Mouse (Mus musculus) gastrocnemius, postnatal 4 days (tissue): ENCODE measurements around the gene Prpf19. TPM values are rescaled to one million over a fixed set of nuclear protein-coding genes. Genes with fewer than 3 reads are reported as not detected.
A peak's percentile ranks its signal among the peaks of the same experiment; 100 is the strongest.

ENCODE experiments used
- DNase-seq, 2 experiments: peaks; one replicate each; pipeline ENCODE4 v3.0.0; 2021 to 2022; ENCODE audit warnings: low spot score in 2 of 2, mixed read lengths in 2 of 2
- total RNA-seq, 2 experiments: library from RNA; stranded (reverse); gene quantifications; 2 replicates each; pipeline ENCODE4 v1.2.3; 2021

The Prpf19 gene
- total RNA-seq, 2 experiments from 2014 or later = 313 to 325 TPM

- no peak for DNase-seq
Observed at GRCm38 (mm10) chr19:10892201-10892600, 2.8 kb upstream of the Prpf19 start.

DNA sequence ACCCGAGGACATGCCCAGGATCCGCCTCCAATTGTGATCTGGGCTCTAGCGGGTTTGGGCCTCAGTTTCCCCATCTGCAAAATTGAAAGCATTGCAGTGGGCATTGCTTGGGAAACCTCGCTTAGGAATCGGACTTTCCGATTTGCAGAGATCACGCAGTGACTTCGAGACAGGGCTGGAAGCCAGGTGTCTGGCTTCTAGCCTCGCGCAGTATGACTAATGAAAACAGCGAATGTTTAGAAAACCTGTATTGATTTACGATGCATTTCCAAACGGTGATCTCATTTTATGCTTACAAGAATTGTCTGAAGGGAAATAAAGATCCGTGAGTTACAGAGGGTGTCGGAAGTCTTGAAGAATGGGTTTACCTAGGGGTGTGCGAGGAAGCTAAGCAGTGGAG, 677 bp downstream of the Prpf19 start:
- peak in 1 of 2 experiments; percentile 40 for DNase-seq

DNA sequence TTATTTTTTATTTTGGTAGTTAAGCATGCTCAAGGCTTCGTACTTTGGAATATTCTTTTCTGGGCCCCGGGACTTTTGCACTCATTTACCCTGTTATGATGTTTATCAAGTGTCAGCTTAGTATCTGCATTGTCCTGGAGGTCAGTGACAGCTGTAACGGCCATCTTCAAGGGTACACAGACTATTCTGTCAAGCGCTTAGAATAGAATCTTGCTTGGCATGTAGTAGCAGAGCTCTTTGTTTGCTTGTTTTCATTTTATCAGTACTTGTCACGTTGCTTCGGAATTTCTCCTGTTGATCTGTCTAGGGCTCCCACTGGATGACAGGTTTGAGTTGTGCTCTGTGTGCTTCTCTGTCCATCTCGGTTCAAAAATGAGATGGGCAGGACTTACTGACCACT, 1.8 kb downstream of the Prpf19 start:
- DNase-seq = no peak

GRCm38 (mm10) chr19:10897491-10897890, 2.5 kb downstream of the Prpf19 start:
- DNase-seq = no peak

GRCm38 (mm10) chr19:10900315-10900714, 5.3 kb downstream of the Prpf19 start:
- peak in 1 of 2 experiments; percentile 45 for DNase-seq

DNA sequence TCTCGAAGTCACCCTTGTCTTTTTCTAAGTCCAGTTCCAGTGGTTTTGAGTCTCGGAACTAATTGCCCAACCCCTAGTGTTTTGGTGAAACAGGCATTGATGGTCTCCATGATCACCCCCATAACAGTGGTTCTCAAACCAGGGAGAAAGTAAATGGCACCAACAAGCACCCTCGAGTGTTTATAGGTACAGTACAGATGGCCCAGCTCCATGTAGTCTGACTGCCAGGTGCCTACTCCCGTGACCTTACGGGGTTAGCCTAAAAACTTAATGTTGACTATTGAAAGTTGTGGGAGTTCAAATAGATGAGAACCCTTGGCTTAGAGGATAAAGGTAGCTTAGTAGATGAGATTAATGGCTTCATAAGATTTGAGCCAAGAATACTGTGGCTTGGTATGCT, 6.0 kb downstream of the Prpf19 start:
- DNase-seq = no peak

DNA sequence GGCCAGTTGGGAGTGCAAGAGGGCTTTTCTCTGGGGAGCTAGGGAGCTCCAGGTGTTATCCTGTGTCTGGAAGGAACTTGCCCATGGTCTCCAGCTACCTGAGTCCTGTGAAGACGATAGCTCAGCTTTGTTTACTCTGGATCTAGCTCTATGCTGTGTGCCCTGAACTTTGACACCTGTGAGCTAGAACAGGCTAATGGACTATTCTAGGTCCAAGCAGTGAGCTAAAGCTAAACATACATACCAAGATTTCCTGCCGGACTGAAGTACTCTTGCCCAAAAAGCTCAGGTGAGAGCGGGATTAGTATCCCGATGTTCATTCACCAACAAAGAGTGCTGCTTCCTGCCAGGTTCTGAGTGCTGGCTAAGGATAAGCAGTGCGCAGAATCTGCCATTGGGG, 9.5 kb downstream of the Prpf19 start:
- no peak for DNase-seq

DNA sequence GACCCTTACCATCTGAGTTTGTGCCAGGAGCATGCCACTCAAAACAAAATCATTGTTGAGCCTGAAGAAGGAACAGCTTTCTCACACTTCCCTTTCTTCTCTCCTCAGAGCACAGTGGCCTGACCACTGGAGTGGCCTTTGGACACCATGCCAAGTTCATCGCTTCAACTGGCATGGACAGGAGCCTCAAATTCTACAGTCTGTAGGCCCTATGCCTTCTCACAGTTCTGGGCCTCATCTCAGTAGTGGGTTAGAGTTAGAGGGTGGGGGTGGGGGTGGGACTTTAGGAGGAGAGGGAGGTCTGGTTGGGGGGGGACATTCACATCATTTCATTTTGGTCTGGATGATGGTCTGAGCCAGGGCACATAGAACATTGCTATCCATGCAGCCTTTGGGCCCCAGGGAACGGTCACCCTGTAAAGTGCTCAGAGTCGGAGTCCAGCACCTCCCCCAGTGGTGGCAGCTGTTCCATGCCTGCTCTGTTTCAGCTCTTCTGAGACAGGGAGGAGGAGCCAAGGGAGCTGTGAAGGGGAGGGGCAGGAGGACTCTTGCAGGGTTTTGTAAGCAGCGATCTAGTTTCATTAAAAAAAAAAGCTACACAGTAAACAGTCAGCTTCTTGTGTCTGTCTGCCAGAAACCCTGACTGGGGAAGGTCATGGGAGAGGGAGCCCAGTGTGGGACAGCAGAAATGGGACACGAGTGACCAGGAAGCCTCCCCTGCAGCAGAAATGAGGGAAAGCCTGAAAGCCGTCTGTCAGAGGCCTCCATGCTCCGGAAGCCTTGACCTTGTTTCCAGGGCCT, 10.1 kb downstream of the Prpf19 start:
- peak in 1 of 2 experiments; percentile 63 for DNase-seq

DNA sequence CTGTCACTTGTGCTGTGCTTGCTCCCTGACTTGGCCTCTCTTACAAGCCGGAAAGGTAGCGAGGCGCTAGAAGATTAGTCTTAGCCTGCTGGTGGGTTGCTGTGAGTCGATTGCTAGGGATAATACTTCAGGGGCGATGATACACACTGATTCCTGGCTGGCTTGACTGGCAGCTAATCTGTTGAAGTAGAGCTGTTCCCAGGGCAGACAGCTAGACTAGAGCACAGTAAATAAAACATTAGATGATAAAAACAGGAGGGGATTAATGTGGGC, 10.6 kb downstream of the Prpf19 start:
- no peak for DNase-seq

- peak in 1 of 2 experiments; percentile 50 for DNase-seq
Observed at GRCm38 (mm10) chr19:10907891-10908290, 12.9 kb downstream of the Prpf19 start.

GRCm38 (mm10) chr19:10909087-10909721, 14.2 kb downstream of the Prpf19 start:
- DNase-seq = no peak

- DNase-seq = no peak
Observed at GRCm38 (mm10) chr19:10914291-10914690, 19.3 kb downstream of the Prpf19 start.

- no peak for DNase-seq
Observed at GRCm38 (mm10) chr19:10914870-10915269, 19.8 kb downstream of the Prpf19 start.

DNA sequence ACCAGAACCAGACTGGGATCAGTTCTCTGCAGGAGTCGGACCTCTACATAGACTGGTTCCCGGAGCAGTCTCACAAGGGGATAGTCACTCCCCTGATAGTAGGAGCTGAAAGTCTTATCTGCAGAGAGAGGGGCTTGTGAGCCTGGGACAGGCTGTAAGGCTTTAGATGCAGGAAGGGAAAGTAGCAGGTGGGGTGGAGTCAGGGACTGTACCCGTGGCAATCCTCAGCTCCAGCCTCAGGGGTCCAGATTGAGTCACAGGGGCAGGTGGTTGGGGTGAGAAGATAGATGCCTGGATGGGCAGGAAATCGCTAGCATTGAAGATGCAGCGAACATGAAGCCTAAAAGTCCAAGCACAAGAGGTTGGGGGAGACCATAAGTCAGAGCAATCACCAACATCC, 21.5 kb downstream of the Prpf19 start:
- DNase-seq = no peak

- DNase-seq = no peak
Observed at GRCm38 (mm10) chr19:10918321-10918991, 23.4 kb downstream of the Prpf19 start.

GRCm38 (mm10) chr19:10920532-10920931, 25.5 kb downstream of the Prpf19 start, which contains the start of gene Zp1:
Gene Zp1, minus strand, starts transcription at chr19:10920632.
- DNase-seq = no peak

DNA sequence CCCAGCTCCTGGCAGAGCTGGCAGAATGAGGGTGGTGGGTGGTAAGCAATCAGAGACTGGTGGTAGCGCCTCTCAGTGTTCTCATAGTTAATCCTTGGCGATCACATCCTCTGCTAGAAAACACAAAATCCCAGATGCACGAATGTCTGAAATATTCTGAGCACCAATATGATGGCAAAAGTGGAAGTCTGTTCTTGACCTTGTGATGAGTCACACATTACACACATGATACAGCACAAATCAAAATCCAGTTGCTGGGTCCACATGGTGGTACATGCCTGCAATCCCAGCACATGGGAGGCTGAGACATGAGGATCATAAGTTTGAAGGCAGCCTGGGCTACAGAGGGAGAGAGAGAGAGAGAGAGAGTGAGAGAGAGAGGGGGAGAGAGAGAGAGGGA, 26.0 kb downstream of the Prpf19 start:
- DNase-seq = no peak

GRCm38 (mm10) chr19:10924220-10924619, 29.2 kb downstream of the Prpf19 start:
- DNase-seq = no peak

DNA sequence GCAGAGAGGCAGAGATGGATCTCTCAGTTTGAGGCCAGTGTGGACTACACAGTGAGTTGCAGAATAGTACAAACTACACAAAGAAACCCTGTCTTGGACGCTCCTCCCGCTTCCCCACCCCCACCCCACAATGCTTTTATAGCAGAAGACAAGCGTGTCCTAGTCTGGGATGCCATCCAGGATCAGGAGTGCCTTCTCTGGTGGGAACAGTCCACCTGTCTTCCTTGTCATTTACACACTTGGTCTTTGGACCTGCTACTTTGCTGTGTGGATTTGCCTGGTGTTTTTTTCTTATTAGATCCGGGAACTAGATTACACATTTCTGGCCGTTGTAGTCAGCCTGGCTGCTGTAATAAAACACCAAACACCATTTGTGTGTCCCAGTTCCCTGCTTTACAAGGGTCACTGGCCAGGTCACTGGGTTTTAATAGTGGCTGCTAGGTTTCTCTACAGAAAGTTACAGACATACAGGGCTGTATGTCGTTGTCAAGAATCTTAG, 31.1 kb downstream of the Prpf19 start:
- no peak for DNase-seq

DNA sequence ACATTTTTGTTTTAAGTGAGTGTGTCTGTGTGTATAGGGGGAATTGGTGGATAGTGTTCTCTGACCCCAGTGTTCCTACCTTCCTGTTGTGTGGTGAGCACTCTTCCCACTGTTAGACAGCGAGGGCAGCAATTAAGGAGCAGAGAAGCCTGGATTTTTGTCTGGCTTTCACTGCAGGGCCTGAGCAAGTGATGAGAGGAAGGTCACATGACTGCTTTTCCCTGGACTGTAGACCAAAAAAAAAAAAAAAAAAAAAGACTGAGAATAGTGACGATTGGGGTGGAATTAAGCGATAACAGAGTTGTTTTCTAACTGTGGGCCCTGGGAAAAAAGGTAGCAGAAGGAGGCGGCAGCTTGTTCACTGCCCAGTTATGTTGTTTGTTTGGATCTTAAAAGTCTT, 31.6 kb downstream of the Prpf19 start:
- DNase-seq = no peak

DNA sequence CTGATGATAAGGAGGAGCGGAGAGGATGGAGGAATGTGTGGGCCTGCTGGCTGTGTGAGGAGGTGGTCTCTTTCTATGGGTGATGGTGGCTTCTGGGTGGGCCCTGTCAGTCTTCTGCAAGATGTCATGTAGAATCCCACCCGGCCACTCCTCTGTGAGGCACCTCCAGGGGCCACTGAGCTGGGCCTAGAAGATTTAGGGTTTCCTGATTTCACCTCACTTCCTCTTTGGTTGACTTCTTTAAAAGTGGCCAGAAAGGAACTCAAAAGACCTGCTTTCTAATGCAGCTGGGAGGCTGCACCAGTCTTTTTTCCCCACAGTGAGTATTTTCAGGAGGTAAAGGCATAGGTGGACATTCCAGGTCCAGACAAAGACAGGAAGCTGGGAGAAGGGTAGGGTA, 35.6 kb downstream of the Prpf19 start:
- DNase-seq = no peak

GRCm38 (mm10) chr19:10935029-10935428, 40.0 kb downstream of the Prpf19 start:
- DNase-seq = no peak
